Mouse (Mus musculus) CD4-positive helper T cell, adult 2 months (primary cell): ENCODE results near the gene Zfp655.
"Not testable (repeated sequence)": the region's sequence is repeated elsewhere in the genome, so short reads cannot be mapped to it uniquely, and the experiment has no call there.

Experiments used
- DNase-seq: peaks from one replicate; pipeline ENCODE4 v3.0.0-alpha.2; 2012; ENCODE audit warnings: low read depth, missing footprints, low spot score

Zfp655 gene

DNA sequence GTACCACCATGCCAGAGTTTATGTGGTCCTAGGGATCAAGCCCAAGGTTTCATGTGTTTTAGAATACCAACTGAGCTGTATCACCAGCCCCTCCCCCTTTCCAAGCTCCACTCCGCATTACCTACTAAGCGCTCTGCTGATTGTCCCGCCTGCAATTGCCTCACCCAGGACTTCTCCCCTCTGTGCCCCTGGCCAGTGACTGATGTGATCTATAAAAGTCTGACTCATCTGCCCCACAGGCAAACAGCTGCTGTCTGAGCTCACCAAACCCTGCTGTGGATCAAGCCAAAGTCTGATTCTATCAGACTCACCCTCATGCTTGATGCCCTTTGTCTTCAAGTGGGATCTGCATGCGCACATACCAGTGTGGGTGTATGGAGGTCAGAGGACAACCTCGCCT, 8.7 kb upstream of the Zfp655 start:
- no peak for DNase-seq

DNA sequence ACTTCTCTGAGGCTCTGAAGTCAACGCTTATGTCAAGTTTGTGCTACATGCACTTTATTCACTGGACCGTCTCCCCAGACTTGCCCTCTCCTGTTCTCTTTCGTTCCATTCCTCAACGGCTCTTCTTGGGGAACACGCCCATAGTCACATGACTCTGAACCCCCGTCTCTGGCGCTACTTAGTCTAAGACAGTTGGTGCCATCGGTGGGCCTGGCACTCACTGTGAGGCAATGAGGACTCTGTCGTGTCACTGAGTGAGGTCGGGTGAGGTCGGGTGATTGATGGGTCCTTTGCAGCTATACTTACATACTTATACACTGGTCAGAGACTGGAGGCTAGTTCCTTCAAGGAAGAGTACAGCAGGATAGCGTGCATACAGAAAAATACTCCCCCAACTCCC, 8.1 kb upstream of the Zfp655 start:
- no peak for DNase-seq

DNA sequence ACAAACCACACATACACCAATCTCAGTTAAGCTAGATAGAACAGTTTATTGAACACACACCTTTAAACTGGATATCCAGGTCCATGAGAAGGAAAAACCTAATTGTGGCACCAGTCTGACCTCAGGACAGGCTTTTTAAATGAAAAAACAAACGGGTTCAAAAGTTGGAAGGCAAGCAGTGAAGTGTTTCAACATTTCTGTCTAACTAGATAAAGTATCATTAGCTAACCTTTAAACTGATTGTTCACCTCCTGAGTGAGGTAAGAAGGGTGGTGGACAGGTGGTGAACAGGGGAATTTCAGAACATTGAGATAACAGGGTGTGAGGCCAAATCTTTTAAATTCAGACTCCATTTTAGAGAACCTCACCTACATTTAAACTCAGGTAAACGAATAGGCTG, 5.1 kb upstream of the Zfp655 start:
- no peak for DNase-seq

DNA sequence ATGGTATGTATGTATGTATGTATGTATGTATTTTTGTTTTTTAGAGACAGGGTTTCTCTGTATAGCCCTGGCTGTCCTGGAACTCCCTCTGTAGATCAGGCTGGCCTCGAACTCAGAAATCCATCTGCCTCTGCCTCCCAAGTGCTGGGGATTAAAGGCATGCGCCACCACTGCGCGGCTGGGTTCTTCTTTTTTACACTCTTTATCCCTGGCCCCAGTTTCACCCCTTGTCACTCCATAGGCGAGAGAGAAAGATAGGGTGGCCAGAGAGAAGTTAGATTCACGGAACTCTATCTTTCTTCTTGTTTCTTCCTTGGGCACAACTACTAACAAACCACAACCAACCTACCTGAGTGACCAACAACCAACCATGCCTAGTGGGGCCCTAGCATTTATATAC, 2.2 kb upstream of the Zfp655 start:
- not testable (repeated sequence) for DNase-seq

DNA sequence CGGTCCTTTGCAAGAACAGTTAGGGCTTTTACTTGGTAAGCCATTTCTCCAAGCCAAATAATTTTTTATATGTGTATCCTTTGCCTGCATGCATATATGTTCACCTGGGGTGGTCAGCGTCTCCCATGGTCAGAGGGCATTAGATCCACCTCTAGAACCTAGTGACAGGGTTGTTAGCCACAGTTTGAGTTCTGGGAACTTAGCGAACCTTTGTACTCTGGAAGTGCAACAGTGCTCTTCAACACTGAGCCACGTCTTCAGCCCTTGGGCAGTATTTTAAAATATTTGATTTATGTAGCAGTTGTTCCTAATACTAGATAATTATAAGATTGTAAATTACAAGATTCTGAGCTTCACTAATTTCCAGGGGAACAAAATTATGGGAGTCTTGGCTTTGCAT, 874 bp upstream of the Zfp655 start:
- no peak for DNase-seq

DNA sequence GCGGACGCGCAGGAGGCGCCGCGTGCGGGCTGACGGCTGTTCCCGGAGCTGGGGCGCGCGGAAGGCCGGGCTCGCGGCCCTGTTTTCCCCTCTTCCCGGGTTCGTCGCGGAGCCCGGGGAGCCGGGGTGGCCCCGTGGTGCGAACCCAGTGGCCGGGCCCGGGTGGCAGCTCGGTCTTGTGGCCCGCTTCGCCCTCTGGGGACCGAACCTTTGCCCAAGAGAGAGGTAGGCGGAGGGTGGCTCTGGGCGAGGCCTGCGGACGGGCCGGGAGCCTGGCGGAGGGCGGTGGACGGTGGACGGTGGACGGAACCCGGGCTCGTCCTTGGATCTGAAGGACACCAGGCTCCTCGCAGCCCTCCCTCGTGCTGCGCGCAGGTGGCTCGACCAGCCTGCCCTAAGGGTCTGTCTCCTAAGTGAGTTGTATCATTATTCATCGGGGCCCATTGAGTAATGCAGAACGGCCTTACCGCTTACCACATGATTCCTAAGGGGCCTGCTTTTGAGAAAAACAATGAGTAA, 437 bp downstream of the Zfp655 start:
- DNase-seq: no peak

DNA sequence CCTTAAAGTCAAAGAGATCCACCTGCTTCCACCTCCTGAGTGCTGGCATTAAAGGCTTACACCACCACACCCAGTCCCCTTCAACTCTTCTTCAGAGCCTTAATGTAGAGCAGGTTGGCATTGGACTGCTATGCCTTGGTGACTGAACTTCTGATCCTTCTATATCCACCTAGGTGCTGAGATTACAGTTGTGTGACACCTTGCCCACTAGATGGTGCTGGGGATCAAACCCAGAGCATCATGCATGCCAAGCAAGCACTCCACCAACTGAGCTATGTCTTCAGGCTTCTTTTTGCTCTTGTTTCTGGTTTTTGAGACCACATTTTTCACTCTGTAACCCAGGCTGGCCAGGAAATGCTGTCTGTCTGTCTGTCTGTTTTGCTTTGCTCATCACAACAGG, 3.1 kb downstream of the Zfp655 start:
- DNase-seq: peak; percentile 62

DNA sequence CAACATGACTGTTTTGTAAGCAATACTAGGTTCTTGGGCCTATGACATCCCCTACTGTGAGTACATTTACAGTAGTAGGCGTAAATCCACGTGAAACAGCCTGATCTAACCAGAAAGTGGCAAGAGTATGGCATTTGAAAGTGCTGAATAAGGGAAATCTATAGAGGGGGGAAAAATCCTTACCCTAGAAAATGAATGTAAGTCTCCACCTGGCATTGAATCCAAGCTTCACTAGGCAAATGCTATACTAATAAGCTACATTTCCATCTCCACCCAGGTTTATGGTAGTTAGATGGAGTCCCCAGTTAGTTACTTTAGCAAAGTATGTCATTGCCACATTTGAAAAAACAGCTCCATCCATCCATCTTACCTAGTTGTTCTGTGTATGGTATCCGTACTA, 18.0 kb downstream of the Zfp655 start:
- DNase-seq: no peak

DNA sequence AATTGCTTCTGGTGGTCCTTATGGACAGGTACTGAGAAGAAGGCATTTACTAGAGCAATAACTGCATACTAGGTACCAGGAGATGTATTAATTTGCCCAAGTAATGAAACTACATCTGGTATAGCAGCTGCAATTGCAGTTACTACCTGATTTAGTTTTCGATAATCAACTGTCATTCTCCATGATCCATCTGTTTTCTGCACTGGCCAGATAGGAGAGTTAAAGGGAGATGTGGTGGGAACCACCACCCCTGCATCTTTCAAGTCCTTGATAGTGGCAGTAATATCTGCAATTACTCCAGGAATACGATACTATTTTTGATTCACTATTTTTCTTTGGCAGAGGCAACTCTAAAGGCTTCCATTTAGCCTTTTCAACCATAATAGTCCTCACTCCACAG, 42.1 kb downstream of the Zfp655 start:
- not testable (repeated sequence) for DNase-seq

DNA sequence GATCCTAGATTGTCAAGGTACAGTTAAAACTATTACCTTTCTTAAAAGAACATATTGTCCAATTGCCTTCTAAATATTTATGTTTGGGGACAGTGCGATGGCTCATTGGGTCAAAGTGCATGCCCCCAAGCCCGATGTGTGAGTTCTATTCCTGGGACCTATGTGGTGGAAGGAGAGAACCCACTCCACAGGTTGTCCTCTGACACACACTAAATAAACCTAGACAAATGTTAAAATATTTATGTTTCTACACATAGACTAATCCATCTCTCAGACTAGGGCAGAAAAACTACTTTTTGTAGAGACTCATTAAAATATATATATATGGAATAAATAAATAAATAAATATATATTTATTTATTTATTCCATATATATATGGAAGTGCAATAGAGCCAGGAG, 48.4 kb downstream of the Zfp655 start:
- DNase-seq: peak; percentile 8

DNA sequence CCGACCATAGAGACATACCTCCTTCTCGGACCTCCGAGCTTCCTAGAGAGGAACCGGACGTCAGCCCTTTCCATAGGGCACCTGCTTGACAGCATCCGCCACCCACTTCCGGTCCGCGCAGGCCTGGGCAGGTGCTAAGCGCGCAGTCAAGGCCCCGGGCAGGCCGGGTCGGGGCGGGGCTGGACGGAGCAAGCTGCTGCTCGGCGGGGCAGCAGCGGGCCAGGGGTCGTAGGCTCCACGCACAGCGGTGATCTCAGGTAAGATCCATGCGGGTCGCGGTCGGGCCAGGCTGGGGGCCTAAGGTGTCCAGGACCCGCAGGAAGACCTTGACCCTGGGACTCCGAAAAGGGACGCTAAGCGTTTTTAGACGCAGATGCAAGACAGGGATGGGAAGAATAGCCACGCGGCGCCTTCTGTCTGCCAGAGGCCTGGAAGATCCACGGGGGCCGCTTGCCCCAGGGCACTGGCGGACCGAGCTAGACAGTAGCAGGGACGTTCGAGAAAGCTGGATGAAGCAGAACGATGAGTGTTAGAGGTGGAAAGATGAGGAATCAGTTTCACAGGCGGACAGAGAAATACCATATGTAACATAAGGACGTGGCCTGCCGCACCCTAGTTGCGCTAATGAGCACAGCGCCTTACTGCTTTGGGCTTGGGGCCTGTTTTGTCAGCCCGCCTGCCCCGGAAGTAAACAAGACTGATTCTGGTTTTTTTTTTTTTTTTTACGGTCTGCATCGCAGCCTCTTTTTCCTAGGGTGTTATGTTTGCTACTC, 49.0 kb downstream of the Zfp655 start, which contains the start of gene Zscan25:
Gene Zscan25, plus strand, starts transcription at position 130 of the 773 bp plus-strand sequence.
- DNase-seq: peak; percentile 90

DNA sequence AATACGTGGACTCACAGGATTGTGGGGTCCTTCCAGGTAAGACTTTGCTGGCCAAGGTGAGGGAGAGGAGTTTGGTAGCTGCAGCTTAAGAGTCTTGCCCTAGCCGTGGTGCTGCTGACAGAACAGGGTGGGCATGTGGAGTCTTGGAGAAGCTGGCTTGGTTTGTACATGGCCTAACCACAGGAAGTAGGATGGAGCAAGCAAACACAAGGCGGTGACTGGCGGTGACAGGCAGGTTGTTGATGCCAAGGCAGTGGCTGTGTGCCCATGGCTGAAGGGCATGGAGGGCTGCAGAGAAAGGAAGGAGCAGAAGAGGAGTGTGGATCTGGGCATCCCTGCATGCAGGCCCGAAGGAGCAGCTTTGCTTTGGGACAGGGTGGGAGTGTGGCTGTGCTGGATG, 56.9 kb downstream of the Zfp655 start:
- no peak for DNase-seq

DNA sequence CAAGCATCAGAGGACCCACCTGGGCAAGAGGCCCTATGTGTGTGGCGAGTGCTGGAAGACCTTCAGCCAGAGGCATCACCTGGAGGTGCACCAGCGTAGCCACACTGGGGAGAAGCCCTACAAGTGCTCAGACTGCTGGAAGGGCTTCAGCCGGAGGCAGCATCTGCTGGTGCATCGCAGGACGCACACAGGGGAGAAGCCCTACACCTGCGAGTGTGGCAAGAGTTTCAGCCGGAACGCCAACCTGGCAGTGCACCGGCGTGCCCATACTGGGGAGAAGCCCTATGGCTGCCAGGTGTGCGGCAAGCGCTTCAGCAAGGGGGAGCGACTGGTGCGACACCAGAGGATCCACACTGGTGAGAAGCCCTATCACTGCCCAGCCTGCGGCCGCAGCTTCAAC, 59.2 kb downstream of the Zfp655 start:
- DNase-seq: no peak

DNA sequence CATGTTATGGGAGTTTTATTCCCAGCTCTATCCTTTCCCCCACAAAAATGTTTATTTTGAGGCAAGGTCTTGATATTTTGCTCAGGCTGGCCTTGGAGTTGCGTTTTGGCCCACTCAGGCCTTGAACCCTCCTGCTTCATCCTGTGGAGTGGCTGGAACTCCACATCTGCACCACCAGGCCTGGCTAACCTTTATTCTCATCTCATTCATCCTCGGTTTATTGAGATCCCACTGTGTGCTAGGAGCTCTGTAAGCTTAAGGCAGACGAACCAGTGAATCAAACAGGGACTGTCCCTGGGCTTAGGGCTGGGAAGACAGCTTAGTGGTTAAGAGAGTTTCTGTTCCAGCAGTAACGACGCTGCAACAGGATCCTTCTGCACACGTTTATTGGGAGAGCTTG, 60.9 kb downstream of the Zfp655 start:
- DNase-seq: no peak
